Mouse (Mus musculus): ENCODE results near the gene Stx4a.

- TF ChIP-seq POLR2A (IDR thresholded peaks at IDR 0.05; ENCODE audit: insufficient read depth, low read depth, low read length): no peak
- TF ChIP-seq CTCF (IDR thresholded peaks at IDR 0.05): no peak
- TF ChIP-seq EP300 (IDR thresholded peaks at IDR 0.05; ENCODE audit: insufficient read depth, low read depth, low read length): no peak
These were observed 66.7 kb downstream of the Stx4a start, which contains the start of gene Prss53 for GRCm38 (mm10) chr7:127890798-127891197.
